Mouse (Mus musculus) left cerebral cortex, adult 2 months (tissue): Measurements from ENCODE around the gene Pld4. TPM values are rescaled to one million over a fixed set of nuclear protein-coding genes. Genes with fewer than 3 reads are reported as not detected.

ENCODE experiments used
- DNase-seq, 2 experiments: peaks; one replicate each; pipeline ENCODE4 v3.0.0; 2021 to 2022; ENCODE audit warnings: low spot score in 2 of 2, mixed read lengths in 1 of 2; ENCODE audit errors: extremely low spot score in 1 of 2
- H3K27ac ChIP-seq: fragments of 200-600 bp; 2 replicates; pipeline ENCODE4 v1.8.1; 2022
- H3K4me3 ChIP-seq: fragments of 200-600 bp; 2 replicates; pipeline ENCODE4 v1.8.1; 2022
- CTCF ChIP-seq: fragments of 200-600 bp; IDR thresholded peaks from 2 replicates; pipeline ENCODE4 v1.8.1; 2022; ENCODE audit warnings: antibody characterized with exemption, mild to moderate bottlenecking, moderate library complexity
- intact Hi-C: fragments of 180-260 bp; cut with DNase I; formaldehyde crosslinking; loops from one replicate; pipeline ENCODE4 v1.15.1; 2025
- long read RNA-seq, 2 experiments: library from polyadenylated mRNA; stranded (forward); transcript quantifications; one replicate each; pipeline ENCODE4 v2.0.0; 2021; ENCODE audit warnings: borderline mapping rate in 2 of 2
- total RNA-seq, 2 experiments: library from RNA; stranded (reverse); gene quantifications; 2 replicates each; pipeline ENCODE4 v1.2.3; 2021

The Pld4 gene
- 10 to 100 TPM in 1 of 2 experiments, 1 to 10 TPM in 1; 7.4 to 10.1 TPM for total RNA-seq
- long read RNA-seq, experiment 1, transcript Pld4-201 (11 exons, 1,982 nt), result major isoform, 8 of 15 reads
- long read RNA-seq, experiment 1, partial matches to known transcripts, result 2 of 15 reads
- long read RNA-seq, experiment 1, other reads (novel, unspliced or antisense), result 5 of 15 reads
- long read RNA-seq, experiment 2, transcript Pld4-201 (11 exons, 1,982 nt), result major isoform, 8 of 14 reads
- long read RNA-seq, experiment 2, partial matches to known transcripts, result 1 of 14 reads
- long read RNA-seq, experiment 2, other reads (novel, unspliced or antisense), result 5 of 14 reads

- TF ChIP-seq CTCF, result no peak
- no peak for DNase-seq
- Histone ChIP-seq H3K27ac (no peak within 1 kb of the TSS; the same call in 1 of the 2 replicates), H3K4me3 (no peak within 1 kb of the TSS)
- intact Hi-C loops, result no loop called here
Measured at GRCm38 (mm10) chr12:112760154-112760926, at the start of gene Pld4. TSS of gene Pld4 (plus strand) at chr12:112760655.

DNA sequence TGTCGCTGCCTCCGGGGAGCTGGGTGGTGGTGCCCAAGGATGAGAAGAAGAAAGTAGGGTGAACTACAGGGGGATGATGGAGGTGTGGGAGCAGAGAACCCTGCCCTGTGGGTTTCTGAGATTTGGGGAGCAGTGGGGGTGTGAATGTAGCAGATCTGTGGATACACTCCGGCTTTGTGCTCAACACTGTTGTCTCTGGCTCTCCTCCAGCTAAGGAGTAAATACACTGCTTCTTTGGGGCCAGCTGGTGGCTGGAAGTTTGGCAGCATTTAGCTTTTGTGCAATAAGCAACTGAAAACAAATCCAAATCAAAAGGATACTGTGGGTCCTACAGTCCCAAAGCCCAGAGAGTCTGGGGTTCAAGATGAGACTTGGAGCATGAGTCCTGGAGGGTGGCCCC, 46.5 kb upstream of the Pld4 start:
- intact Hi-C loops, result no loop called here
- TF ChIP-seq CTCF, result no peak

DNA sequence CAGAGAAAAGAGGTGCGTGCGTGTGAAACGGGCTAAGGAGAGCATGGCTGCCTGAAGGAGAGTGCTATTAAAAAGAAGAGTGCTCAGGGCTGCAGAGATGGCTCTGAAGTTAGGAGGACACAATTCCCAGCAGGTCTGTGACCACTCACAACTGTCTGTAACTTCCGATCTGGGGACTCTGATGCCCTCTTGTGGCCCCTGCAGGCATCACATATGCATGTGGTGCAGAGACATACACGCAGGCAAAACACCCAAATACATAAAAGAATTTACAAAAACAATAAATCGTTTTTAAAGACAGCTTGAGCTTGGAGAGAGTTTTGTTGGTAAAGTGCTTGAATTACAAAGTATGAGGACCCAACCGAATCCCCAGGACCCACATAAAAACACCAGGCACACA, 43.3 kb upstream of the Pld4 start:
- Histone ChIP-seq H3K27ac (no peak overlapping the region), H3K4me3 (no peak overlapping the region)
- DNase-seq, result no peak
- peak; percentile 64 for TF ChIP-seq CTCF
- intact Hi-C loops, result no loop called here

More for the DNA sequence above, 46.5 kb upstream of the Pld4 start:
- DNase-seq, result no peak
- H3K27ac ChIP-seq, result no peak overlapping the region
- H3K4me3 ChIP-seq, result no peak overlapping the region

DNA sequence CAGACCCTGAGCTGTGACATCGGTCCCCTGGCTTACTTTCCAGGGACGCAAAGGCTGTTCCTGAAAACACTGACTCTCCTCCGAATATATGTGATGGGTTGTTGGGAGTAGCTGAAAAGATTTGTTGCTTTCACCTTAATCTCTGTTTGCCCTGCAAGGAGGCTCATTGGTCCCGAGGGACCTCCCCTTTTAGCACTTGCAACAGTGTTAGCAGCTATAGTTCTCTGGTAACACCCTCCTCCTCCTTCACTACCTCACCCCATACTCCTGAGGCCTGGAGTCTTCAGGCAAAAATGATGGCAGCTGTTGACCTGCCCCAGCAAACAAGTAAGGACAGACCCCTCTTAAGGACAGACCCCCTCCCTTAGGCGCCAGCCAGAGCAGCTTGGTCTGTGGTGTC, 41.5 kb upstream of the Pld4 start:
- intact Hi-C loops, result no loop called here
- no peak overlapping the region for H3K27ac ChIP-seq
- TF ChIP-seq CTCF, result no peak
- H3K4me3 ChIP-seq, result no peak overlapping the region
- no peak for DNase-seq

DNA sequence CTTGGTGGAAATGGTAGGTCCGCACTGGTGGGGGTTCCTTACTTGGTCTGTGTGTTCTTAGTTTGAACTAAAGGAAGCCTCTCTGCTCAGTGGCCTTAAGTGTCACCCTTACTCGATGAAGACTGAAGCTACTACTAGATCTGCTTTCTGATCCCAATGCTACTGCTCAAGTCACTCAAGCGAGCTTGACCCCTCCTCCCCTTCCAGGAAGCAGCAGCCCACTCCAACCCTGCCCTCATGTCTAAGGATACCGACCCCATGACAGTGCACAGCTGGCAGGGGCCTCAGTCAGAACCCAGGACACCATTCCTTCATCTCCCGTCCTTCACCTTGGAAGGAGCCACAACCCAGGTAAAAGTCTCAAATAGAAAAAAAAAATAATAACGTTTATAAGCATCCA, 40.2 kb upstream of the Pld4 start, which contains the start of gene Cep170b:
TSS of gene Cep170b (plus strand) at position 240 of the 400 bp plus-strand sequence.
- TF ChIP-seq CTCF, result no peak
- no peak within 1 kb of the TSS for H3K27ac ChIP-seq
- intact Hi-C loops, result no loop called here
- no peak for DNase-seq
- peak within 1 kb of the TSS; percentile 46 for H3K4me3 ChIP-seq

GRCm38 (mm10) chr12:112720890-112721423, 39.5 kb upstream of the Pld4 start:
- Histone ChIP-seq H3K4me3 (peak overlapping the region; percentile 46), H3K27ac (no peak overlapping the region)
- no peak for TF ChIP-seq CTCF
- no peak for DNase-seq
- intact Hi-C loops, result no loop called here

GRCm38 (mm10) chr12:112721424-112722239, 38.8 kb upstream of the Pld4 start:
- DNase-seq, result peak; percentile 51 to 58

GRCm38 (mm10) chr12:112722240-112723027, 38.0 kb upstream of the Pld4 start:
- intact Hi-C loops, result no loop called here
- H3K27ac ChIP-seq, result peak overlapping the region; percentile 76
- no peak for TF ChIP-seq CTCF
- peak; percentile 55 to 62 for DNase-seq
- H3K4me3 ChIP-seq, result peak overlapping the region; percentile 84

More at GRCm38 (mm10) chr12:112721424-112722239, 38.8 kb upstream of the Pld4 start:
- intact Hi-C loops, result no loop called here
- peak overlapping the region; percentile 70; the same call in 1 of the 2 replicates for H3K27ac ChIP-seq
- no peak; the same call in 1 of the 2 replicates for TF ChIP-seq CTCF
- H3K4me3 ChIP-seq, result peak overlapping the region; percentile 46

GRCm38 (mm10) chr12:112723028-112723330, 37.5 kb upstream of the Pld4 start:
- H3K4me3 ChIP-seq, result peak overlapping the region; percentile 84
- H3K27ac ChIP-seq, result peak overlapping the region; percentile 76
- TF ChIP-seq CTCF, result no peak
- DNase-seq, result no peak
- intact Hi-C loops, result no loop called here

- DNase-seq, result no peak
- H3K27ac ChIP-seq, result peak overlapping the region; percentile 76
- H3K4me3 ChIP-seq, result peak overlapping the region; percentile 84
- intact Hi-C loops, result no loop called here
- no peak for TF ChIP-seq CTCF
Measured at GRCm38 (mm10) chr12:112723445-112723844, 37.0 kb upstream of the Pld4 start.
